Mouse (Mus musculus) cortical plate, adult 2 months (tissue): ENCODE measurements at regions not wholly inside any gene's neighbourhood (a gene's known extent, or its start where the extent isn't known, plus 50 kb on each side); places are given as distances from the start of the nearest gene placed in this dataset.

Source experiments
- CTCF ChIP-seq: fragments of 200-500 bp; IDR thresholded peaks from 2 replicates; pipeline ENCODE4 v1.5.1; 2011; ENCODE audit warnings: mild to moderate bottlenecking, control low read depth, low read length; ENCODE audit not compliant: insufficient read depth; ENCODE audit errors: extremely low read depth
- POLR2A ChIP-seq: fragments of 200-500 bp; IDR thresholded peaks from 2 replicates; pipeline ENCODE4 v1.6.1; 2011; ENCODE audit warnings: mild to moderate bottlenecking, low read length, control low read depth; ENCODE audit not compliant: insufficient read depth; ENCODE audit errors: extremely low read depth

- TF ChIP-seq CTCF = no peak
- no peak for TF ChIP-seq POLR2A
Measured at GRCm38 (mm10) chr7:36859428-36859827, 161.5 kb downstream of the Tshz3 start.
